Mouse (Mus musculus) ES-CJ7 (cell line): ENCODE data around the gene Ets1.
A peak's percentile ranks its signal among the peaks of the same experiment; 100 is the strongest.

Source experiments
- DNase-seq: peaks from one replicate; pipeline ENCODE4 v3.0.0; 2011; ENCODE audit warnings: low read depth, low spot score

Ets1 gene

DNA sequence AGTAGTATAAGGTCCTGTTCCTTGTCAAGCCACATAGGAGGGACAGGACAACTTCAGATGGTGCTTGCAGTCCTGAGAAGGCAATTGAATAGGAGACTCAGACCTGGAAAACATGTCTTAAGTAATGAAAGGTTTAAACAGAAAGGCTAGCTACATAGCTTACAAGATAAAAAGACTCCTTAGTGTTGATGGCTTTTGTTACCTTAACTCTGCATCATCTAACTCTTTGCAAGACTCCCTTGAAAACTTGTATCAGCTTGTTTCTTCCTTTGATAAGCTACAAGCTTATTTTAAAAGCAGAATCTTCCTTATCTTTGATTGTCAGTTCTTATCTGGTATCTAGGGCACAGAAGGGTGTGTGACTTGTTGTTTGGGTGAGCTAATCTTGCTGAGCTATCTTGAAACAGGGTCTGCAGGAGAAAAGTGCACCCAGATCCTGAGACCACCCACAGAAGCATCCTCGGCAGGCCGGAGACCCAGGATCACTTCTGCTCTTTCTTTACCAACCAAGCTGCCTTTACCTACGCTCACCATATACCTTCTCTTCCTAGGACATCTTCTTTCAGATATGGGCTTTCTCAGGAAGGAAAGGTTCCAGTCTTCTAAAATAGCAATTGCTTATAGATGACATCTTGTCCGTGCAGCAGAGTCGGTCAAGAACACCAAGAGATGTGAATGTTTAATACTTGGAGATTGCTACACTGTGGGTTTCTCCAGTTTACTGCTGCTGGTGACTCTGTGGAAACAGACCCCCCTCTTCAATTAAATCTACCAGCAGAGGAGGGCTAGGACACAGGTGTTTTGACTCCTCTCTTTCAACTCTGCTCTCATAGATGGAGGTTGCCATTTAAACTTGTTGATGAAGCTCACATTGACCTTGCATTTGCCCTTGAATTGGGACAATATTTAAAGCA lies 19.2 kb upstream of the Ets1 start:
- DNase-seq, result no peak

DNA sequence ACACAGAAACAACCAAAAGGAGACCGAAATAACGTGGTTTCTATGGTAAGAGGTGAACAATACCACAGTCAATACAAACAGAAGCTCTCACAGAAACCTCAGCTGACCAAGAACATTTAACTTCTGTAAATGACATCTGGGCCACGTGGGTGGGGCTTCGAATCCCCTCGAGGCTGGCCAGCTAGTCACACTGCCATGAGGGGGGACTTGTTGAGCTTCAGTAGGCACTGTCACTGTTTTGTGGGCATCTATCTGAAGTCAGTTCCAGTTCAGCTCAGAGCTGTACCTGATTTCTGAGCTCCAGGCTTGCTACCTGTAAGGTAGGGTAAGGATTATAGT lies 18.6 kb upstream of the Ets1 start:
- DNase-seq, result no peak

DNA sequence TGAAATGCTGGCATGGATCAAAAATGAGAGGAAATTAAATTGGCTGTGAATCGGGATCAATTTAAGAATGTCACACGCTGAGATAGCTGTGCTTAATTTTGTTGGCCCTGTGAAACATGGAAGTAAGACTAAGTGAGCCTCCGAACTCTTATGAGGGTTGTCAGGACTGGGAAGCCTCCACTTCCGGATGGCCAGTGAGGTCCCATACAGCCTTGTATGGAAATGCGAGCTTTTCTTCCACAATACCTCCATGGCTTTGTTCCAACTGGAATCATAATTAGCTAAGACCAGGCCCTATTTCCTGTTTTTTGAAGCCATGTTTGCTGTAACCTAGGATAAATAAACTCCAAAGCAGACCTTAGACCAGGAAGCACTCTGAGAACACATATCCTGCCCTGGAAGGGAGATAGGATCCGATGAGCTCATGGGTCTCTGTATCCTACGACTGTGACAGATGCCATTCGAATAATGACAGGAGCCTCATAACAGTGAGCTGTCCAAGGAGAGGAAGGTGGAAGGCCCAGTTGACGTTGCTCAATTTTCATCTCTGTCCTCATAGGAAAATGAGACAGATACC lies 17.4 kb upstream of the Ets1 start:
- DNase-seq, result no peak

DNA sequence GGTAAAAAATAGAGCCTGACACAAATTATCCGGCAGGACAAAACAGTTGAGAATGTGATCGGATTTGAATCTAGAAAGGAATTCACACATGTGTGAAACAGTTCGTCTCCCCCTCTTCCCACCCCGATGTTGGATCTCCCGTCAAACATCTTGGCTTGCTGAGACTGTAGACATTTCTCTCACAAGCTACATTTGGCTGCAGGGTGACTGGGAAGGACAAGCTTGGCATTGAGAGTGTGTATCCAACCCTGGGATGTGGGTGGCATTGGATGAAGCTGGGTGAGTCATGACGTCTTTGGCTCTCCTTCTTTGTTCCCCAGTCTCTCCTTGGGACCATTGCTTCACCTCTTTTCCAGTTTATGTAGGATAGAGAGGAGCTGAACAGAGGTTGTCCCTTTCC lies 16.4 kb upstream of the Ets1 start:
- DNase-seq, result no peak

DNA sequence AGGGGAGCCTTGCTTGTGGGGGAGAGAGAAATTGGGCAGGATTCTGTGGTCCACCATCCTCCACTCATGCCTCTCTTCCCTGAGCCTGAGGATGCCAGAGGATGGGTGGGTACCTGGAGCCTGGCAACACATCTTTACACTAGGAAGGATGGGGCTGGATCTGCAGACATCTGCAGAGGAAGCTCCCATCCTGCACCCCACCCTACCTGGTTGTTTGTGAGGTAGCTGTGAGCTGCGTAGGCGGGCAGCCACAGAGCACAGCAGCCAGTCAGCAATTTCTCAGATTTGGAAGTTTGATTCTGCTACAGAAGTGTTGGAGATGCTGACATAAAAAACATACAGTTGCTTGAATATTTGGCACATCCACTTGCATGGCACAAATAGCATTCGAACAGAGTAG lies 15.6 kb upstream of the Ets1 start:
- DNase-seq, result no peak

DNA sequence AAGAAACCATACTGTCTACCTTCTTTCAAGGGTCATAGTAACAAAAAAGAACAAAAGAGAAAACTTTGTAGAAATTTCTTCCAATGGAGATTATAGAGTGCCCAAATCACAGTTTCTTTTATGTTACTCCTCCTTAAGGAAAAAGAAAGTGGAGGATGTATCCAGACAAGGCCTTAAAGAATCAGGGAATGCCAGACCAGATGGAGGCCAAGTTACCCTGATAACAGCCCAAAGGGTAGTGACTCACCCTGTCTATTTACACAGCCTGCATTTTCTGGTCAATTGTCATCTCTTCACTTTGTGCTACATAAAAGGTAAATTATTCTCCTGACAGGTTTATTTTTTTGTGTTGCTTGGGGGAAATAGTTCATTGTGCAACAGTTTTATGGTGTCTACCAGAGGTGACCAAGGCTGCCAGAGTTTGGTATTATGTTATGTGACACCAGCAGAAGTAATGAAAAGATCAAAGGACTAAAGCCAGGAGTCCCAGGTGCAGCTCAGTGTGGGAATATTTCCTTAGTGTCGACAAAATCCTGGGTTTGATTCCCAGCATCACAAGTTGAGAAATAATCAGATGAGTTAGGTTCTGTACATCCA lies 6.5 kb upstream of the Ets1 start:
- no peak for DNase-seq

DNA sequence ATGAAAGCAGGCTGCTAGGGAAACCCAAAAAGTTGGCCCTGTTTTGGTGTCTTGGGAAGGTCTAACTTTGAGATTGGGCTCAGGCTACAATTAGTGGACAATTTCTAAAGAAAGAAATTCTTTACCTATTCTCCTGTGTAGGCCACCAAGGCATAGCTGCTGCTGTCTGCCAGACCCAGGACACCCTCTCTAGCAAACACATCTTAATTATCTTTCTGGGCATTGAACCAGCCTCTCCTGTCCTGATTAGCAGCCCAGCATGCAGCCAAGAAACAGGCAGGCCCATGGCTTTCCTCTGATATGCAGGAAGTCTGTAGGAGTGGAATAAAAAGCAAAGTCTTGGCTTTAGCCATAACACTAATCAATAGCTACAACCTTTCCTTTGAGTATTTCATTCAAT lies 4.7 kb upstream of the Ets1 start:
- DNase-seq, result no peak

GRCm38 (mm10) chr9:32632237-32632636 lies 3.8 kb upstream of the Ets1 start:
- DNase-seq, result no peak

DNA sequence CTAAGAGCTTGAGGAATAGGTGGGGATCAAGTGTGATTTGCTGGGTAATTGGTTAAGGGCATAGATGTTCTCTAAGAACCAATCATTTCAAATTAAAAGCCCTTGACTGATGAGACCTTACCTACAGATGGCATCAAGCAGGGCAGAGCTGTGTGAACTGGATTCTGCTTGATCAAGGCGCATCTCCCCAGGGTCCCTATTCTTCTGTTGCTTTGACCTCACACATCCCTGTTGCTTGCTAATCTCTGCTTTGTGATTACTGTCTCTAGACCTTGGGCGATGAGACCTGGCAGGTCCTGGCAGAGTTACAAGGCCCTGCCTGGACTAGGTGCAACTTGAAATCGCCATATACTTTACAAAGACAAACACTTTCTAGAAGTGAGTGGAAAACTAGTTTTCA lies 9.0 kb downstream of the Ets1 start:
- DNase-seq, result peak; percentile 67

GRCm38 (mm10) chr9:32645475-32645874 lies 9.5 kb downstream of the Ets1 start:
- peak; percentile 25 for DNase-seq

DNA sequence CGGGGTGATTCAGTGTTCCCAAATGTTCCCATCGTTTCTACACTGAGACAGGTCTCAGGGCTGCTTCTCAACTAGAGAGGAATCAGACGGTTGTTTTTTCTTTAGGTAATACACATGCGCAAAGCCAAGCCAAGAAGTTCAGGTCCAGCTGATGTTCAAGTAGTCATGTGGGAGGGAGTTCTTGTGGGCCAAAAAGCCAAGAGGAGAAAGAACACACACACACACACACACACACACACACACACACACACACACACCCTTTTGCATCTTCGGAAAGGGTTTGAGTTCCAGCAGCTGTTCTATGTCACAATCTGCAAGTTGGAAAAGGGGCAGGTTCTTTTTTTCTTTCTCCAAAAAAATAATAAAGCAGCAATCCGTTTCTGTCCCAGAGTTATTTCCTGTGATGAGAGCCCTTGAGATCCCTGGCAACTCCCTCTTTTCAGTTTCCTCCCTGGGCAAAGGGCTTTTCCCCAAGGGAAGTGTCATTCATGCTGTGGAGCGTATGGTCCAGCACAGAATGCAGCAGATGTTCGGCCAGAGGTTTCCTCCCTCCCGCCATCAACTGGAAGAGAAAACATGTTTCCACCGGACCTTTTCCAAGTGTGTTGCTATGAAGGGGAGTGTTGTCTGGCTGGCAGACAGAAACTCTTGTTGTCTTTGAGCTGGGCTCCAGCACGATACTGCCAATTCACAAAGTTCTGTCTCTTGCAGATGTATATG lies 10.7 kb downstream of the Ets1 start:
- DNase-seq, result no peak

GRCm38 (mm10) chr9:32647506-32648250 lies 11.7 kb downstream of the Ets1 start:
- no peak for DNase-seq

- DNase-seq, result no peak
Measured at GRCm38 (mm10) chr9:32648286-32648685, 12.3 kb downstream of the Ets1 start.

DNA sequence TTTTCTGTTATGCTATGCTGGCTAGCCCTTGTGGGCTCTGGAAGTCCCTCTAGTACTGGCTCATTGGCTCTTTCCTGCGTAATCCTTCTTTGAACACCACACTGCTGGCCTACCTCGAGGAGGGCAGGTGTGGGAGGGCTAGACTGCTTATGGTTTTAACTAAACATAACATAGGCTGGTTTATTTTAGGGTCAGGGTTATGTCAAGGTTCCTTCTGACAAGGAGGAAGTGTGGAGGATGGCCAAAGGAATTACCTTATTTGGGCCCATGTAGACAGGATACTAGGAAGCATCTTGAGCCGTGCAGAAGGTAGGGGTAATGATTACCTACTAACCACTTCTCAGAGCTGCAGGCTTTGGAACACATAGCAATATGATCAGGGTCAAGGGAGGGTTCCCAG lies 14.7 kb downstream of the Ets1 start:
- no peak for DNase-seq

DNA sequence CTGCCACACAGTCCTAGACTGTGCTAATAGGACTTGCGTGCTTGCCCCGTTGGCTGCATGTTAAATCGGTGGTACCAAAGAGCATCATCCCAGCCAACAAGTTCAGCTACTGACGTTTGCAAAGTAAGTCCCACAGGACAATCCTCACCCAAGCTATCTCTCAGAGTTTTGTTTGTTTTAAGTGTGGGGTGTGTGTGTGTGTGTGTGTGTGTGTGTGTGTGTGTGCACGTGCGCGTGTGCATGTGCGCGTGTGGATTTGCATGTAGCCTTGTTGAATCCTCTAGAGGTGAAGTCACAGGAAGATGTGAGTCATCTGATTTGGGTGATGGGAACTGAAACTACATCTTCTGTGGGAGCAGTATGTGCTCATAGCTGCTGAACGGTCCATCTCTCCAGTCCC lies 16.1 kb downstream of the Ets1 start:
- DNase-seq, result no peak

DNA sequence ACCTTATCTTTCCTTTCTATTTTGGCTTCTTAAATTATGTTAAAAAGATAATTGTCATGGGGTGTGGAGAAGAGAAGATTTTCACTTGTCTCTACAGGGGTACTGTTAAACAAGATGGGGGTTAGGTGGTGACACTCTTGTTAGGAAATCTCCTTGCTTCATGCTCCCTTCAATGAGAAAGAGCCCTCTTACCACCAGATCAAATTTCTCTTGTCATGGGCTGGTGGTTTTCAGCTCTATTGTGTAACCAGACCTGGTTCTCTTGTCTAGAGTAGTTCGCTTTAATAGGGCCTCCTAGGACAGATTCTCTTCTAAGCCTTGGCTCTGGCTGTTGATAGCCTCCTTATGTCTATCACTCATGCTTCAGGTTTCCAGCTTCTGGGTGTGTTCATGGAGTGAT lies 18.3 kb downstream of the Ets1 start:
- DNase-seq, result no peak

- no peak for DNase-seq
Measured at GRCm38 (mm10) chr9:32656351-32656844, 20.4 kb downstream of the Ets1 start.

DNA sequence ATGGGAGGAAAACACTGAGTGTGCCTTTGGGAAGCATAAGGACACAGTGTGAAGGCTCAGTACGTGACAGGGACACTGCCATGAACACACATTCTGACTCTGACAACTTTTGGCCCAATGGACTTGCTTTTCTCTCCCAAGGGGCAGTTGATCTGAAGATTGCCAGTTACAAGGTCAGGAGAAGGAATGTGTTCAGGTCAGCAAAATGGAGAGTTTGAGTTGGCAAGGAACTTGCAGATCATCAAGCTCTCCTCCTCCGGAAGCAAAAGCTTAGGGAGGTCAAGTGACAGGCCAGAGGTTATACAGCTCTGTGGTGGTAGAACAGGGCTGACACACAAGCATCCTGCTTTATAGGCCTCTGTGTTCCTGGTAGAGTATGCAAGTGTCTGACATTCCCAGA lies 21.1 kb downstream of the Ets1 start:
- no peak for DNase-seq

DNA sequence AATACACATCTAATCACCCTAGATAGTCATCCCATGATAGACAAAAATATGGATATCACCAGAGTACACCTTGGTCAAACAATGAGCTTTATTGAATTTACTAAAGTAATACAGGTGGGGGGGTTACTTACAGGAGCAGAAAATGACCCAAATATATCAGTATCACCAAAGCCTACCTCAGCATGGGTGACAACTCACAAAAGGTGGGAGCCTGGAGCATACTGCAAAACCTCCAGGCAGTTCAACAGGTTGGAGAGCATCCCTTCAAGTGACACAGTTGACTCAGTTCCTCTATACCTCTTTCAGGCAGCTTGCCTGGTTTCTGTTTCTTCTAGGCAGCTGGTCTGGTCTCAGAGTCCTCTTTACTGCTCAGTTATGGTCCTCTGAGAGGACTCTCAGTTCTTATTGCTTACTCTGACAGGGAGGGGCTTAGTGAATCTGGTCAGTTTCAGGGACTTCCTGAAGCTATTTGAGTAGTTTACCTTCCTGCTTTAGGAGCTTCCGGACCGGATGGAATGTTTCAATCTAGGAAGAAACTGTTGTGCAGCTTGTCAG lies 24.5 kb downstream of the Ets1 start:
- no peak for DNase-seq

GRCm38 (mm10) chr9:32661071-32661470 lies 25.1 kb downstream of the Ets1 start:
- DNase-seq, result no peak

GRCm38 (mm10) chr9:32661561-32661960 lies 25.5 kb downstream of the Ets1 start:
- DNase-seq, result no peak
